Mouse (Mus musculus): ENCODE data around the gene Lrig1. TPM values are rescaled to one million over a fixed set of nuclear protein-coding genes. Genes with fewer than 3 reads are reported as not detected.

The Lrig1 gene
- 12.1 and 14.1 TPM in 2 replicates for polyA plus RNA-seq (2012; rRNA removed)

DNA sequence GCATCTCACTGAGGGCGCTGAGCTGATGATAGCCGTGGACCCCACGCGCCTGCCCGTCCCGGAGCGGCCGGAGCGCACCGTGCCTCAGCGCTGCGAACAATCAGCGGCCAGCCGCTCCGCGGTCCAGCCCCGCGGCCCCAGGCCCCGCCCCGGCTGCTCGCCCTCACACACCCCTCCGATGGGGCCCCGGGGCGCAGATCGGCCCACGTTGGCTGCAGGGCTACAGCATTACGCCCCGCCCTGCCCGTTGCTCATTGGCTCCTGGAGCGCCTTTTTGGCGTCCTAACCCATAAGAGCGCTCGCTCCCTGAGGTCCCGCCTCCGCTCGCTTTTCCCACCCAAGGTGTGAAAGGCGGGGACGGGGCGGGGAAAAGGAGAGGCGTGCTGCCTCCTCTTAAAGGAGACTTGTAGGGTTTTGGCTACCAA, at the start of gene Lrig1:
Gene Lrig1 (minus strand): TSS at position 92 of the 425 bp plus-strand sequence.
- no peaks in the 10 kb centered on the region for H3K27me3 ChIP-seq (replicated peaks; ENCODE audit: control insufficient read depth, insufficient read depth, low read length)
- H3K36me3 ChIP-seq (ENCODE audit: control insufficient read depth, insufficient read depth, low read length), result no peaks in the 10 kb centered on the region
- H3K4me3 ChIP-seq (ENCODE audit: insufficient read depth, low read depth, low read length), result peak within 1 kb of the TSS; percentile 87
- peak within 1 kb of the TSS; percentile 73 for H3K27ac ChIP-seq (ENCODE audit: insufficient read depth, low read depth, low read length)
- under 1% methylated on average over 40 of the region's 40 CpGs for WGBS
- TF ChIP-seq CTCF (conservative IDR thresholded peaks at IDR 0.05; ENCODE audit: insufficient read depth, insufficient read length, low read depth, low read length) (no peak), POLR2A (IDR thresholded peaks at IDR 0.05; ENCODE audit: low read depth, low read length) (peak; percentile 81)
- peak; percentile 99 for DNase-seq
- H3K4me1 ChIP-seq (ENCODE audit: control insufficient read depth, insufficient read depth, low read length), result peaks cover 6% of the 10 kb centered on the region; the same call in 1 of the 2 replicates

- no peak overlapping the region for H3K27ac ChIP-seq (ENCODE audit: insufficient read depth, low read depth, low read length)
- no peaks in the 10 kb centered on the region for H3K4me1 ChIP-seq (ENCODE audit: control insufficient read depth, insufficient read depth, low read length)
- DNase-seq, result no peak
- no peaks in the 10 kb centered on the region for H3K36me3 ChIP-seq (ENCODE audit: control insufficient read depth, insufficient read depth, low read length)
- H3K27me3 ChIP-seq (replicated peaks; ENCODE audit: control insufficient read depth, insufficient read depth, low read length), result no peaks in the 10 kb centered on the region
- H3K4me3 ChIP-seq (ENCODE audit: insufficient read depth, low read depth, low read length), result no peak overlapping the region
- 84% methylated on average over 3 of the region's 3 CpGs for WGBS
- no peak for TF ChIP-seq POLR2A (IDR thresholded peaks at IDR 0.05; ENCODE audit: low read depth, low read length)
- no peak for TF ChIP-seq CTCF (conservative IDR thresholded peaks at IDR 0.05; ENCODE audit: insufficient read depth, insufficient read length, low read depth, low read length)
Observed at GRCm38 (mm10) chr6:94749626-94750025, 49.7 kb upstream of the Lrig1 start.

GRCm38 (mm10) chr6:94748361-94748760, 48.4 kb upstream of the Lrig1 start:
- Histone ChIP-seq H3K4me1 (ENCODE audit: control insufficient read depth, insufficient read depth, low read length) (no peaks in the 10 kb centered on the region), H3K27ac (ENCODE audit: insufficient read depth, low read depth, low read length) (no peak overlapping the region), H3K27me3 (replicated peaks; ENCODE audit: control insufficient read depth, insufficient read depth, low read length) (no peaks in the 10 kb centered on the region), H3K36me3 (ENCODE audit: control insufficient read depth, insufficient read depth, low read length) (no peaks in the 10 kb centered on the region), H3K4me3 (ENCODE audit: insufficient read depth, low read depth, low read length) (no peak overlapping the region)
- DNase-seq, result no peak
- 53% methylated on average over 7 of the region's 7 CpGs for WGBS
- no peak for TF ChIP-seq CTCF (conservative IDR thresholded peaks at IDR 0.05; ENCODE audit: insufficient read depth, insufficient read length, low read depth, low read length)
- no peak for TF ChIP-seq POLR2A (IDR thresholded peaks at IDR 0.05; ENCODE audit: low read depth, low read length)

DNA sequence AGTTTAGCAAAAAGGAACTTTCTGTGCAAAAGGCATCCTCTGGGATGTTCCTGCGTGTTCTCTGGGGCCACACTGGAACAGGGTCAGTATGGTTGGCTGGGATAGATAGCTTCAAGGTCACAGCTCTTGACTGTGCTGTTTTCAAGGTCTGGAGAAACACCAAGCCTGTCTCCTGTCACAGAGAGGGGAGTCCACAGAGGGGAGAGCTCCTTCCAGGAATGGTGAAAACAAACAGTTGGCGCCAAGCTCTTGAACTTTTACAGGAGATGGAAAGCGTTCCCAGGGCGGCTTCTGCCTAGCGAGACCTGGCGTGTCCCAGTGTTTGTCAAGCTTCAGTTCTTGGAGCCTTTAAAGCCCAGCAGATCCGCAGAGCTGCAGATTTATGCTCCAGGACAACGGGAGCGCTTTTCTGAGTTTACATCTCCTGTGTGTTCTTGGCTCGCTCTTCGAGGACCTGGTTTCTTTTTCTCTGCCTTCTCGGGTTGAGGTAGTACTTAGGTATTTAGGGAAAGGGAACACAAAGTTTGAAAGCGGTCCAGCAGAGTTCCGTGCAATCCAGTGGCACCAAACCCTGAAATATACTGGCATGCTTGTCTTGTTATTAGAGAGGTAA, 40.3 kb upstream of the Lrig1 start:
- no peaks in the 10 kb centered on the region for H3K36me3 ChIP-seq (ENCODE audit: control insufficient read depth, insufficient read depth, low read length)
- no peaks in the 10 kb centered on the region for H3K27me3 ChIP-seq (replicated peaks; ENCODE audit: control insufficient read depth, insufficient read depth, low read length)
- H3K27ac ChIP-seq (ENCODE audit: insufficient read depth, low read depth, low read length), result no peak overlapping the region
- no peak overlapping the region for H3K4me3 ChIP-seq (ENCODE audit: insufficient read depth, low read depth, low read length)
- TF ChIP-seq POLR2A (IDR thresholded peaks at IDR 0.05; ENCODE audit: low read depth, low read length) (no peak), CTCF (conservative IDR thresholded peaks at IDR 0.05; ENCODE audit: insufficient read depth, insufficient read length, low read depth, low read length) (no peak)
- DNase-seq, result no peak
- WGBS, result 68% methylated on average over 14 of the region's 14 CpGs
- no peaks in the 10 kb centered on the region for H3K4me1 ChIP-seq (ENCODE audit: control insufficient read depth, insufficient read depth, low read length)

GRCm38 (mm10) chr6:94738647-94739046, 38.7 kb upstream of the Lrig1 start:
- Histone ChIP-seq H3K4me1 (ENCODE audit: control insufficient read depth, insufficient read depth, low read length) (no peaks in the 10 kb centered on the region), H3K36me3 (ENCODE audit: control insufficient read depth, insufficient read depth, low read length) (no peaks in the 10 kb centered on the region), H3K4me3 (ENCODE audit: insufficient read depth, low read depth, low read length) (no peak overlapping the region), H3K27me3 (replicated peaks; ENCODE audit: control insufficient read depth, insufficient read depth, low read length) (no peaks in the 10 kb centered on the region), H3K27ac (ENCODE audit: insufficient read depth, low read depth, low read length) (no peak overlapping the region)
- TF ChIP-seq POLR2A (IDR thresholded peaks at IDR 0.05; ENCODE audit: low read depth, low read length) (no peak), CTCF (conservative IDR thresholded peaks at IDR 0.05; ENCODE audit: insufficient read depth, insufficient read length, low read depth, low read length) (no peak)
- WGBS, result 67% methylated on average over 3 of the region's 3 CpGs
- no peak for DNase-seq

DNA sequence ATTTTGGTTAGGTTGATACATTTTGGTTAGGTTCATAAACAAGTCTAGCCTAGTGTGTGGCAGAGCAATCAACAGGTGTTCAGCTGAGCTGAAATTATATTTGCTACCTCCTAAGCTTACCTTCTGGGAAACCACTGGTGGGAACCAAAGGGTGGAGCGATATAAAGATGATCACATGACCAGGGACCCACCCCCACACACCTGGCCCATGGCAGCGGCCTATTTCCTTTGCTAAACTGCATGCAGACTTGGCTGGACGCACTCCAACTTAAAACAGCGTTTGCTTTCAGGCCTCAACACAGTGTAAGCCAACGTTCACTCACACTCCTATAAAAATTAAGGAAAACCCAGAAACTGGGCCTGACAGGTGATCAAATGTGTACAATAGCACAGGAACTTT, 33.9 kb upstream of the Lrig1 start:
- Histone ChIP-seq H3K27ac (ENCODE audit: insufficient read depth, low read depth, low read length) (no peak overlapping the region), H3K4me1 (ENCODE audit: control insufficient read depth, insufficient read depth, low read length) (peaks cover 5% of the 10 kb centered on the region; the same call in 1 of the 2 replicates), H3K4me3 (ENCODE audit: insufficient read depth, low read depth, low read length) (no peak overlapping the region), H3K36me3 (ENCODE audit: control insufficient read depth, insufficient read depth, low read length) (no peaks in the 10 kb centered on the region), H3K27me3 (replicated peaks; ENCODE audit: control insufficient read depth, insufficient read depth, low read length) (no peaks in the 10 kb centered on the region)
- 64% methylated on average over 5 of the region's 5 CpGs for WGBS
- TF ChIP-seq POLR2A (IDR thresholded peaks at IDR 0.05; ENCODE audit: low read depth, low read length) (no peak), CTCF (conservative IDR thresholded peaks at IDR 0.05; ENCODE audit: insufficient read depth, insufficient read length, low read depth, low read length) (no peak)
- no peak for DNase-seq

DNA sequence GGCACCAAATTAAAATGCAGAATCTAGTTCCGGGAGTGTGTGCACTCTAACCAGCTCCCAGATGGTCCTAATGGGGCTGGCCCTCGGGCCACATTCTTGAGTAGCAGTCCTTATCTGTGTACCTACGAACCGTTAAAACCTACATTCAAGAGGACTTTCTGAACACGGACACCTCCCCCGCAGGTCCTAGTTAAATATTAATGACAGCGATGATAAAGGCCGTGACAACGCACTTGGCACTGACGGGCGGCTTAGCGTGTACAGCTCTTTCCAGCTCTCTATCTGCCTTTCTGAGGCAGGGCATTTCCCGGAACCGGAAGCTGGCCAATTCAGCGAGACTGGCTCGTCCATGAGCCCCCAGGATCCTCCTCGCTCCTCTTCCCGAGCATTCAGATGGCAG, 29.9 kb upstream of the Lrig1 start:
- no peaks in the 10 kb centered on the region for H3K27me3 ChIP-seq (replicated peaks; ENCODE audit: control insufficient read depth, insufficient read depth, low read length)
- 32% methylated on average over 18 of the region's 18 CpGs for WGBS
- DNase-seq, result peak; percentile 78
- H3K27ac ChIP-seq (ENCODE audit: insufficient read depth, low read depth, low read length), result no peak overlapping the region
- TF ChIP-seq CTCF (conservative IDR thresholded peaks at IDR 0.05; ENCODE audit: insufficient read depth, insufficient read length, low read depth, low read length), result no peak
- no peak for TF ChIP-seq POLR2A (IDR thresholded peaks at IDR 0.05; ENCODE audit: low read depth, low read length)
- no peaks in the 10 kb centered on the region for H3K36me3 ChIP-seq (ENCODE audit: control insufficient read depth, insufficient read depth, low read length)
- H3K4me3 ChIP-seq (ENCODE audit: insufficient read depth, low read depth, low read length), result peak overlapping the region; percentile 24; the same call in 1 of the 2 replicates
- H3K4me1 ChIP-seq (ENCODE audit: control insufficient read depth, insufficient read depth, low read length), result peaks cover 5% of the 10 kb centered on the region; the same call in 1 of the 2 replicates

Measured in kidney, adult 2 months (tissue).